Mouse (Mus musculus) G1E (cell line): ENCODE results near the gene Siae. TPM values are rescaled to one million over a fixed set of nuclear protein-coding genes. Genes with fewer than 3 reads are reported as not detected.
A peak's percentile ranks its signal among the peaks of the same experiment; 100 is the strongest.

Source experiments
- ATAC-seq: 2 replicates; pipeline ENCODE4 v1.8.0; 2016; ENCODE audit warnings: mild to moderate bottlenecking; ENCODE audit not compliant: insufficient number of reproducible peaks, poor library complexity, low FRiP score, severe bottlenecking; ENCODE audit errors: extremely low read depth
- DNase-seq: peaks from one replicate; pipeline ENCODE4 v3.0.0; 2012; ENCODE audit warnings: low spot score
- H3K27me3 ChIP-seq: 2 replicates; pipeline ENCODE4 v1.6.1; 2012; ENCODE audit warnings: mild to moderate bottlenecking, low read length, inconsistent platforms; ENCODE audit not compliant: insufficient read depth
- H3K36me3 ChIP-seq: replicated peaks from 2 replicates; pipeline ENCODE3; 2012; ENCODE audit warnings: mild to moderate bottlenecking, inconsistent platforms
- H3K4me1 ChIP-seq: 2 replicates; pipeline ENCODE4 v1.6.1; 2012; ENCODE audit warnings: low read depth, low read length, inconsistent platforms, mixed read lengths; ENCODE audit not compliant: insufficient read depth
- H3K4me3 ChIP-seq: 2 replicates; pipeline ENCODE4 v1.5.1; 2012; ENCODE audit warnings: low read depth, mild to moderate bottlenecking, inconsistent platforms, low read length, moderate library complexity, mixed read lengths
- H3K9me3 ChIP-seq: replicated peaks from 2 replicates; pipeline ENCODE4 v1.6.1; 2012; ENCODE audit warnings: inconsistent platforms
- CTCF ChIP-seq: IDR thresholded peaks from 2 replicates; pipeline ENCODE4 v1.5.1; 2012; ENCODE audit warnings: low read depth, low read length, inconsistent platforms, mixed read lengths
- GATA1 ChIP-seq: IDR thresholded peaks from 2 replicates; pipeline ENCODE4 v1.6.1; 2012; ENCODE audit warnings: borderline replicate concordance, low read length, inconsistent platforms, mixed read lengths
- GATA2 ChIP-seq: IDR thresholded peaks from 2 replicates; pipeline ENCODE4 v1.6.1; 2012; ENCODE audit warnings: low read depth, low read length, inconsistent platforms, borderline replicate concordance
- POLR2AphosphoS5 ChIP-seq: IDR thresholded peaks from 2 replicates; pipeline ENCODE4 v1.6.1; 2012; ENCODE audit warnings: low read depth, low read length, inconsistent platforms; ENCODE audit not compliant: insufficient replicate concordance
- TAL1 ChIP-seq: conservative IDR thresholded peaks from 2 replicates; pipeline ENCODE4 v1.6.1; 2012; ENCODE audit warnings: low read depth, low read length, inconsistent platforms, mixed read lengths
- polyA plus RNA-seq: library from polyadenylated mRNA; stranded (reverse); fragments of >175 nt; gene quantifications from 2 replicates; pipeline ENCODE4 v1.2.3, GENCODE M21; 2012
- total RNA-seq, 2 experiments: library from RNA; stranded (forward) in 1 of 2; stranded (reverse) in 1 of 2; fragments of 200-1000 nt in 1 of 2; fragments of >200 nt in 1 of 2; fragmentation: Nextera tagmentation in 1 of 2; gene quantifications; 2 replicates each; pipeline ENCODE4 v1.2.3; 2014 to 2017

Siae gene
- total and polyA plus RNA-seq, 3 experiments: 1.9 to 98.8 (median 44.5) TPM

DNA sequence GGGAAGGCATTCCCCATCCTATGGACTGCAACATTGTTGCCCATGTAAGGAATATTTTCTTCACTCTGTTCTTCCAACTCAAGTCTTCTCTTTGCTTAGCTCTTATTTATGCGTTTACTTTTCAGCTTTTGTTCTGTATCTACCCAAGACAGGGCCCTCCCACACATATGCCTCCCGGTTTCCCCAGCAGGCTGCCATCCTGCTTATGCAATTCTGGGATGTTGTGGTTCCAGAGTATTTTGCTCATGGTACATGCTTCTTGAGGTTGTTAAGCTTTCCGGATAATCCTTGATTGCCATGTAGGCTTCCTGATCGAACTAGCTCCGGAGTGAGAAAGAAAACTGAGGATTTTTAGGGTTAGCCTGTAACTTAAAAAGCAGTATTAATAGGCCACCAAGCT is 59.7 kb downstream of the Siae start:
- DNase-seq (no peak), ATAC-seq (no peak)
- no peak for TF ChIP-seq CTCF
- TF ChIP-seq TAL1: no peak
- TF ChIP-seq POLR2AphosphoS5: no peak
- TF ChIP-seq GATA2: no peak
- no peak for TF ChIP-seq GATA1
- peak overlapping the region; percentile 38; the same call in 1 of the 2 replicates for H3K4me3 ChIP-seq
- no peaks in the 10 kb centered on the region for H3K9me3 ChIP-seq
- no peaks in the 10 kb centered on the region for H3K27me3 ChIP-seq
- peaks cover 23% of the 10 kb centered on the region for H3K36me3 ChIP-seq
- H3K4me1 ChIP-seq: peaks cover 56% of the 10 kb centered on the region

DNA sequence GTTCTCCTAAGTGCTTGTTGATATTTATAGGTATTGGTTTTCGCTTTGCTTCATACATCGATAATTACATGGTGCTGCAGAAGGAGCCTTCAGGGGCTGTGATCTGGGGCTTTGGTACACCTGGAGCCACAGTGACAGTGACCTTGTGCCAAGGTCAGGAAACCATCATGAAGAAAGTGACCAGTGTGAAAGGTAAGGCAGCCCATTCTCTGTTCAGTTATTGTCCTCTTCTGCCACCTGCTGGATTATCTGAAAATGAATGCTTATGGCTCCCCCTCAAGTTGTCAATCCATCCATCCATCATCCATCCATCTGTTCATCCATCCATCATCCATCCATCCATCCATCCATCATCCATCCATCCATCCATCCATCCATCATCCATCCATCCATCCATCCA is 61.3 kb downstream of the Siae start:
- peak; percentile 50 for TF ChIP-seq CTCF
- TF ChIP-seq TAL1: no peak
- Histone ChIP-seq H3K4me3 (no peak overlapping the region), H3K4me1 (peaks cover 44% of the 10 kb centered on the region), H3K27me3 (no peaks in the 10 kb centered on the region), H3K9me3 (no peaks in the 10 kb centered on the region), H3K36me3 (peaks cover 37% of the 10 kb centered on the region)
- ATAC-seq: 0 out of 2 replicates have a peak, but pooled peaks have one; percentile 24
- no peak for DNase-seq

DNA sequence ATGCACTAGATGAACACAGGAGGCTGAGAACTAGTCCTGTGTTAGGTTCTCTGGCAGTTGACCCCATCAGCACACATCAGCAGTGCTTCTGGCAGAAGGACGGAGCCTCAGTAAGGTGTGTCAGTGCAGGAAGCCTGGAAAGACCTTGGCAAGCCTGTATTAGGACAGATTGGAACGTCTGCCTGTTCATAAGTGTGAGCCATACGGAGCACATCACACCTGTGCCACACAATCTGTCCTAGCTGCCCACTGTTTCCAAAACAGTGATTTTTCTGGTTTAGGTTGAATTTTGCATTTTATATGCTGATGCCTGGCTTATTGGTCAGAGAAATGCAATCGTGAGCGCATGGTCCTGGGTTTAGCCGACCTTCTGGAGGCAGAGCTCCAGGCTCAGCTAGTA is 65.8 kb downstream of the Siae start:
- H3K4me3 ChIP-seq: no peak overlapping the region
- peaks cover 12% of the 10 kb centered on the region for H3K4me1 ChIP-seq
- ATAC-seq: no peak
- H3K36me3 ChIP-seq: peaks cover 76% of the 10 kb centered on the region
- no peaks in the 10 kb centered on the region for H3K27me3 ChIP-seq
- H3K9me3 ChIP-seq: no peaks in the 10 kb centered on the region
- no peak for TF ChIP-seq GATA2
- no peak for TF ChIP-seq GATA1
- no peak for TF ChIP-seq CTCF
- TF ChIP-seq POLR2AphosphoS5: no peak
- no peak for TF ChIP-seq TAL1
- DNase-seq: no peak

DNA sequence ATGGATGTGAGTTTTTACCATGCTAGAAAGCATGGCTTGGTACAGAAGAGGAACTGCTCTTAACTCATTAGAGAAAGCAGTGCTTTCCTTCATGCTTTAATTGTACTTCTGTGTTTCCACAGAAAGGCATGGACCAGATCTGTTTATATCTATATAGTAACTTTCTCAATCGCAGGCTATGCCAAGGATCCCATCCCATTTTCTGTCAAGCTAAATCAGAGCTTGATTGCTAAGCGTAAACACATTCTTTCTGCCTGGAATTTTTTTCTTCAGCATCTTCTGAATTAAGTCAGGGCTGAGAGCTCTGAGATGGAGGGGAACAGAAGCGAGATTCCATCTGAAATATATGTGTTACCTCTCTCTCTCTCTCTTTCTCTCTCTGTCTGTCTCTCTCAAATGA is 68.5 kb downstream of the Siae start:
- ATAC-seq (no peak), DNase-seq (no peak)
- no peaks in the 10 kb centered on the region for H3K27me3 ChIP-seq
- no peaks in the 10 kb centered on the region for H3K9me3 ChIP-seq
- no peak overlapping the region for H3K4me3 ChIP-seq
- H3K4me1 ChIP-seq: no peaks in the 10 kb centered on the region
- TF ChIP-seq POLR2AphosphoS5: no peak
- no peak for TF ChIP-seq TAL1
- no peak for TF ChIP-seq GATA2
- no peak for TF ChIP-seq CTCF
- no peak for TF ChIP-seq GATA1
- H3K36me3 ChIP-seq: peaks cover 76% of the 10 kb centered on the region

DNA sequence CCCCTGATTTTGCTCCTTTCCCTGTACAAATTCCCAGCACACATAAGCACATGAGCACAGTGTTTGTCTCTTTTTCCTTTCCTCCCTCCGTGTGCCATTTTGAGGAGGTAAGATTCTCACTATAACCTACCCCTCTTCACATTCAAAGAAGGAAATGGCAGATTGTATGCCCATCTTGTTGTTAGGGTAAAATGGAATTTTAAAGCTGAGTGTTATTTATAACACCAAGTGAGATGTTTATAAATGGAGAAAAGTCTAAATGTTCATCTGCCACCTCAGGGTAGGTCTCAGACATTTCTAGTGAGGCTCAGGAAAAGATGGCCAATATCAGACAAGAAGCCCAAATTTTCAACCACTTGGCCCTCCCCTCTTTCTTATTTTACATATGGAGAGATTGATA is 69.0 kb downstream of the Siae start:
- TF ChIP-seq POLR2AphosphoS5 (no peak), GATA2 (no peak), GATA1 (no peak), CTCF (no peak), TAL1 (no peak)
- no peaks in the 10 kb centered on the region for H3K9me3 ChIP-seq
- no peak for ATAC-seq
- no peaks in the 10 kb centered on the region for H3K4me1 ChIP-seq
- H3K4me3 ChIP-seq: no peak overlapping the region
- DNase-seq: no peak
- peaks cover 80% of the 10 kb centered on the region for H3K36me3 ChIP-seq
- H3K27me3 ChIP-seq: no peaks in the 10 kb centered on the region

DNA sequence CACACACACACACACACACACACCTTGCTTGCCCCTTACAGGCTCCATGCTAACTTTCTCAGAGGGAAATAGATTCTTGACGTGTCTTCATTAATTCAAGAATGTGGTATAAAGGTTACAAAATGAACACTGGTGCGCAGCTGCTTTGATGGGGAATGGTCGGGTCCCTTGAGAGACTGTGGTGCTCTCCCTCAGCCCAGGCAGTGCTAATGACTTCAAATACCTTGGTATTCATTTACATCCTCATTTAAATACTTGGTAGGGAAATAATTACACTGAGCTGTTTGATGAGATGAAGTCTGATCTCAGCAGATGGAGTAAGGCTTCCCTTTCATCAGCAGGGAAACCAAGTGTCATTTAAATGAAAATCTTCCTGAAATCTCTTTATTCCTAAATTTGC is 69.6 kb downstream of the Siae start:
- H3K4me3 ChIP-seq: no peak overlapping the region
- H3K4me1 ChIP-seq: peaks cover 2% of the 10 kb centered on the region; the same call in 1 of the 2 replicates
- H3K27me3 ChIP-seq: no peaks in the 10 kb centered on the region
- TF ChIP-seq GATA1: no peak
- no peak for TF ChIP-seq CTCF
- no peak for TF ChIP-seq GATA2
- TF ChIP-seq POLR2AphosphoS5: no peak
- no peak for TF ChIP-seq TAL1
- H3K9me3 ChIP-seq: no peaks in the 10 kb centered on the region
- ATAC-seq: no peak
- DNase-seq: no peak
- peaks cover 83% of the 10 kb centered on the region for H3K36me3 ChIP-seq

DNA sequence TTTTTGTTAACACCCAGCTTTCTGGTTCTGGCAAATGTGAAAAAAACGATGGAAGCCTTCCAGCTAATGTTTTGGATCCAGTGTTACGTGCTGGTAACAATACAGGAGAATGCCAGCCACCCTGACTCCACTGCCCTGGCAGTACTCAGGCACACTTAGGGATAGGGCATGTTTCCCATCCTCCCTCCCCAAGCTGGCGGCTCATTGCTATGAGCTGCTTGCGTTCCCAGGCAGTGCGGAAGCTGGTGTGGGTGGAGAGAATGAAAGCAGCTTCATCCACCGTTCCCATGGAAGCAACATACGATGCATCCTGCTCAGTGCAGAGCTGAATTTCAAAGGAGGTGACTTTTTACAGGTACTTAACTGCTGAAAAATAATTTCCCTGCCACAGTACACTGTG is 70.1 kb downstream of the Siae start:
- no peak for ATAC-seq
- Histone ChIP-seq H3K4me1 (peaks cover 2% of the 10 kb centered on the region; the same call in 1 of the 2 replicates), H3K27me3 (no peaks in the 10 kb centered on the region), H3K4me3 (no peak overlapping the region), H3K36me3 (peaks cover 82% of the 10 kb centered on the region), H3K9me3 (no peaks in the 10 kb centered on the region)
- no peak for DNase-seq
- TF ChIP-seq GATA2 (no peak), CTCF (no peak), GATA1 (no peak), TAL1 (no peak), POLR2AphosphoS5 (no peak)
